Mouse (Mus musculus): ENCODE data around the gene Zfhx3. TPM values are rescaled to one million over a fixed set of nuclear protein-coding genes. Genes with fewer than 3 reads are reported as not detected.

Gene Zfhx3
- polyA plus RNA-seq, 1 experiment from 2014 or later: 4.4 TPM

- H3K9me3 ChIP-seq (replicated peaks): no peaks in the 10 kb centered on the region
- peak overlapping the region; percentile 38 for H3K4me3 ChIP-seq
- H3K9ac ChIP-seq: no peak overlapping the region
- peak; percentile 29; the same call in 1 of the 2 replicates for ATAC-seq (replicated peaks; ENCODE audit: insufficient number of reproducible peaks, insufficient read depth, low FRiP score, low read depth)
- H3K27ac ChIP-seq: no peak overlapping the region
- 7% methylated on average over 5 of the region's 5 CpGs for WGBS
- H3K4me1 ChIP-seq (replicated peaks): peaks cover 40% of the 10 kb centered on the region
- peak overlapping the region; percentile 74 for H3K4me2 ChIP-seq
- no peaks in the 10 kb centered on the region for H3K36me3 ChIP-seq
- peaks cover 31% of the 10 kb centered on the region for H3K27me3 ChIP-seq
Measured at GRCm38 (mm10) chr8:108692239-108692627, 749.8 kb downstream of the Zfhx3 start.

- H3K27ac ChIP-seq: no peak overlapping the region
- WGBS: 70% methylated on average over 6 of the region's 6 CpGs
- H3K27me3 ChIP-seq: peaks cover 38% of the 10 kb centered on the region
Measured at GRCm38 (mm10) chr8:108692669-108693665, 750.5 kb downstream of the Zfhx3 start.

GRCm38 (mm10) chr8:108693841-108694240, 751.4 kb downstream of the Zfhx3 start:
- Histone ChIP-seq H3K4me2 (no peak overlapping the region), H3K36me3 (no peaks in the 10 kb centered on the region), H3K27me3 (peaks cover 44% of the 10 kb centered on the region), H3K4me3 (no peak overlapping the region), H3K9ac (no peak overlapping the region), H3K27ac (no peak overlapping the region), H3K9me3 (replicated peaks) (no peaks in the 10 kb centered on the region), H3K4me1 (replicated peaks) (peaks cover 46% of the 10 kb centered on the region)
- peak; percentile 56 for ATAC-seq (replicated peaks; ENCODE audit: insufficient number of reproducible peaks, insufficient read depth, low FRiP score, low read depth)
- WGBS: 51% methylated on average over 5 of the region's 5 CpGs

More at GRCm38 (mm10) chr8:108692669-108693665, 750.5 kb downstream of the Zfhx3 start:
- Histone ChIP-seq H3K4me1 (replicated peaks) (peaks cover 46% of the 10 kb centered on the region), H3K9ac (no peak overlapping the region), H3K4me2 (peak overlapping the region; percentile 74; the same call in 1 of the 2 replicates), H3K36me3 (no peaks in the 10 kb centered on the region), H3K4me3 (no peak overlapping the region), H3K9me3 (replicated peaks) (no peaks in the 10 kb centered on the region)
- ATAC-seq (replicated peaks; ENCODE audit: insufficient number of reproducible peaks, insufficient read depth, low FRiP score, low read depth): no peak

GRCm38 (mm10) chr8:108694516-108694915, 752.1 kb downstream of the Zfhx3 start:
- Histone ChIP-seq H3K27me3 (peaks cover 51% of the 10 kb centered on the region), H3K9me3 (replicated peaks) (no peaks in the 10 kb centered on the region), H3K4me2 (no peak overlapping the region), H3K27ac (no peak overlapping the region), H3K9ac (no peak overlapping the region), H3K4me3 (no peak overlapping the region), H3K36me3 (no peaks in the 10 kb centered on the region), H3K4me1 (replicated peaks) (peaks cover 49% of the 10 kb centered on the region)
- 58% methylated on average over 6 of the region's 6 CpGs for WGBS
- ATAC-seq (replicated peaks; ENCODE audit: insufficient number of reproducible peaks, insufficient read depth, low FRiP score, low read depth): no peak

- Histone ChIP-seq H3K4me2 (peak overlapping the region; percentile 73), H3K4me3 (peak overlapping the region; percentile 44), H3K4me1 (replicated peaks) (peaks cover 54% of the 10 kb centered on the region), H3K36me3 (no peaks in the 10 kb centered on the region), H3K27me3 (peaks cover 59% of the 10 kb centered on the region), H3K9ac (peak overlapping the region; percentile 15; the same call in 1 of the 2 replicates), H3K27ac (no peak overlapping the region), H3K9me3 (replicated peaks) (no peaks in the 10 kb centered on the region)
- WGBS: 16% methylated on average over 31 of the region's 32 CpGs
- ATAC-seq (replicated peaks; ENCODE audit: insufficient number of reproducible peaks, insufficient read depth, low FRiP score, low read depth): no peak
Measured at GRCm38 (mm10) chr8:108695242-108695880, 752.9 kb downstream of the Zfhx3 start.

- no peak overlapping the region for H3K27ac ChIP-seq
- H3K9ac ChIP-seq: peak overlapping the region; percentile 15; the same call in 1 of the 2 replicates
- H3K4me2 ChIP-seq: peak overlapping the region; percentile 73
- H3K4me1 ChIP-seq (replicated peaks): peaks cover 52% of the 10 kb centered on the region
- H3K9me3 ChIP-seq (replicated peaks): no peaks in the 10 kb centered on the region
- ATAC-seq (replicated peaks; ENCODE audit: insufficient number of reproducible peaks, insufficient read depth, low FRiP score, low read depth): 0 out of 2 replicates have a peak, but pooled peaks have one; percentile 7
- peak overlapping the region; percentile 44 for H3K4me3 ChIP-seq
- WGBS: 1% methylated on average over 31 of the region's 31 CpGs
- H3K27me3 ChIP-seq: peaks cover 61% of the 10 kb centered on the region
- H3K36me3 ChIP-seq: no peaks in the 10 kb centered on the region
Measured at GRCm38 (mm10) chr8:108695938-108696630, 753.6 kb downstream of the Zfhx3 start.

GRCm38 (mm10) chr8:108696631-108697410, 754.4 kb downstream of the Zfhx3 start:
- peak overlapping the region; percentile 44 for H3K4me3 ChIP-seq
- no peaks in the 10 kb centered on the region for H3K9me3 ChIP-seq (replicated peaks)
- peaks cover 44% of the 10 kb centered on the region for H3K4me1 ChIP-seq (replicated peaks)
- no peak for ATAC-seq (replicated peaks; ENCODE audit: insufficient number of reproducible peaks, insufficient read depth, low FRiP score, low read depth)
- H3K9ac ChIP-seq: no peak overlapping the region
- peaks cover 68% of the 10 kb centered on the region for H3K27me3 ChIP-seq
- no peak overlapping the region for H3K27ac ChIP-seq
- WGBS: 5% methylated on average over 27 of the region's 27 CpGs
- no peaks in the 10 kb centered on the region for H3K36me3 ChIP-seq
- H3K4me2 ChIP-seq: peak overlapping the region; percentile 73

GRCm38 (mm10) chr8:108697589-108697988, 755.1 kb downstream of the Zfhx3 start:
- whole genome bisulfite sequencing: 3% methylated on average over 13 of the region's 13 CpGs
- H3K9ac ChIP-seq: no peak overlapping the region
- no peaks in the 10 kb centered on the region for H3K36me3 ChIP-seq
- no peaks in the 10 kb centered on the region for H3K9me3 ChIP-seq (replicated peaks)
- H3K4me2 ChIP-seq: peak overlapping the region; percentile 12; the same call in 1 of the 2 replicates
- H3K27ac ChIP-seq: no peak overlapping the region
- H3K4me1 ChIP-seq (replicated peaks): peaks cover 41% of the 10 kb centered on the region
- 0 out of 2 replicates have a peak overlapping the region, but pooled peaks have one; percentile 0 for H3K4me3 ChIP-seq
- no peak for ATAC-seq (replicated peaks; ENCODE audit: insufficient number of reproducible peaks, insufficient read depth, low FRiP score, low read depth)
- peaks cover 68% of the 10 kb centered on the region for H3K27me3 ChIP-seq

GRCm38 (mm10) chr8:108698101-108698660, 755.7 kb downstream of the Zfhx3 start:
- H3K4me2 ChIP-seq: no peak overlapping the region
- no peak for ATAC-seq (replicated peaks; ENCODE audit: insufficient number of reproducible peaks, insufficient read depth, low FRiP score, low read depth)
- peaks cover 68% of the 10 kb centered on the region for H3K27me3 ChIP-seq
- 12% methylated on average over 5 of the region's 5 CpGs for WGBS
- H3K9ac ChIP-seq: no peak overlapping the region
- no peaks in the 10 kb centered on the region for H3K9me3 ChIP-seq (replicated peaks)
- peaks cover 46% of the 10 kb centered on the region for H3K4me1 ChIP-seq (replicated peaks)
- no peak overlapping the region for H3K27ac ChIP-seq
- no peaks in the 10 kb centered on the region for H3K36me3 ChIP-seq
- no peak overlapping the region for H3K4me3 ChIP-seq

- no peak for ATAC-seq (replicated peaks; ENCODE audit: insufficient number of reproducible peaks, insufficient read depth, low FRiP score, low read depth)
- H3K27me3 ChIP-seq: peaks cover 67% of the 10 kb centered on the region
Measured at GRCm38 (mm10) chr8:108699011-108699410, 756.6 kb downstream of the Zfhx3 start.

More at GRCm38 (mm10) chr8:108699011-108699410, 756.6 kb downstream of the Zfhx3 start:
- Histone ChIP-seq H3K36me3 (no peaks in the 10 kb centered on the region), H3K4me3 (peak overlapping the region; percentile 21; the same call in 1 of the 2 replicates), H3K9me3 (replicated peaks) (no peaks in the 10 kb centered on the region), H3K27ac (no peak overlapping the region), H3K9ac (no peak overlapping the region), H3K4me1 (replicated peaks) (peaks cover 43% of the 10 kb centered on the region), H3K4me2 (peak overlapping the region; percentile 48; the same call in 1 of the 2 replicates)
- 22% methylated on average over 3 of the region's 3 CpGs for WGBS

Data from heart, embryonic 15.5 days (tissue).